8 mouse cellular contexts compared by ENCODE assay signal in genomic region chr11:61104241-61104901, GRCm38 (mm10). TPM values are rescaled to one million over a fixed set of nuclear protein-coding genes. Genes with fewer than 3 reads are reported as not detected.
DNase-seq lines count a peak whose midpoint lies in the region; ATAC-seq and TF ChIP-seq lines count a peak whose summit lies in the region.

No protein-coding gene starts in this region.

- no peaks in the 10 kb centered on the region for H3K9me3 ChIP-seq in MEL (replicated peaks; ENCODE audit: insufficient read depth, low read length)
- H3K9me3 ChIP-seq in forebrain, postnatal 0 days (ENCODE audit: low read length): no peaks in the 10 kb centered on the region

- H3K36me3 ChIP-seq in MEL (ENCODE audit: control insufficient read depth in 1 of 2, insufficient read depth in 2 of 2, low read length in 2 of 2): peaks cover 0 to 20% of the 10 kb centered on the region in 2 experiments; a peak in 2 of 4 replicates
- H3K36me3 ChIP-seq in forebrain, postnatal 0 days (ENCODE audit: insufficient read depth): no peaks in the 10 kb centered on the region

- no peaks in the 10 kb centered on the region; the same call in 1 of the 2 replicates for H3K79me2 ChIP-seq in MEL (ENCODE audit: control insufficient read depth, insufficient read depth, low read length, poor library complexity)

- TF ChIP-seq CTCF in MEL (IDR thresholded peaks at IDR 0.05 in 2 of 3, conservative IDR thresholded peaks at IDR 0.05 in 1 of 3; ENCODE audit: control insufficient read depth in 1 of 3, insufficient read depth in 1 of 3, low read depth in 2 of 3, low read length in 3 of 3, poor library complexity in 1 of 3, severe bottlenecking in 1 of 3): peak in 2 of 3 experiments; percentile 99 to 100
- TF ChIP-seq CTCF in cerebellum, adult 2 months (IDR thresholded peaks at IDR 0.05; ENCODE audit: borderline replicate concordance, insufficient read depth, low read depth, low read length): peak; percentile 99
- TF ChIP-seq CTCF in forebrain, postnatal 0 days (IDR thresholded peaks at IDR 0.05; ENCODE audit: low read depth): peak; percentile 99
- TF ChIP-seq CTCF in lung, adult 2 months (IDR thresholded peaks at IDR 0.05; ENCODE audit: insufficient read depth, low read length): peak; percentile 100

- no peak overlapping the region for H3K4me2 ChIP-seq in forebrain, postnatal 0 days (ENCODE audit: low read depth)

- peak overlapping the region; percentile 71 for H3K9ac ChIP-seq in MEL (ENCODE audit: control insufficient read depth, low read depth, low read length, poor library complexity, severe bottlenecking)
- H3K9ac ChIP-seq in forebrain, postnatal 0 days: peak overlapping the region; percentile 29; the same call in 1 of the 2 replicates

- no peak; the same call in none of the 2 replicates for TF ChIP-seq RAD21 in MEL (IDR thresholded peaks at IDR 0.05; ENCODE audit: low read depth, low read length)

- TF ChIP-seq EP300 in MEL (IDR thresholded peaks at IDR 0.05; ENCODE audit: low read depth in 1 of 2, low read length in 2 of 2): no peak

- peak; percentile 97 for ATAC-seq in forebrain, postnatal 0 days
- peak; percentile 72 for ATAC-seq in neutrophil, adult 5-6 weeks (ENCODE audit: extremely low read depth, insufficient number of reproducible peaks, low FRiP score, poor library complexity, severe bottlenecking)

- H3K27me3 ChIP-seq in MEL (ENCODE audit: control insufficient read depth in 1 of 2, insufficient read depth in 2 of 2, low read length in 2 of 2): no peaks in the 10 kb centered on the region
- no peaks in the 10 kb centered on the region for H3K27me3 ChIP-seq in cerebellum, adult 2 months (ENCODE audit: control insufficient read depth, insufficient read depth, low read length)
- H3K27me3 ChIP-seq in forebrain, postnatal 0 days (ENCODE audit: insufficient read depth, low read length): no peaks in the 10 kb centered on the region

- intact Hi-C loops in heart, postnatal 36 days (cut with DNase I): loop anchor here (2.0 to 10.0 kb wide), 3 partner anchors 283 to 610 kb away; no protein-coding TSS in a partner anchor

- peaks cover 10 to 26% of the 10 kb centered on the region in 2 experiments for H3K4me1 ChIP-seq in MEL (ENCODE audit: control insufficient read depth in 1 of 2, insufficient read depth in 2 of 2, low read length in 2 of 2)
- no peaks in the 10 kb centered on the region for H3K4me1 ChIP-seq in cerebellum, adult 2 months (ENCODE audit: control insufficient read depth, insufficient read depth, low read length)
- H3K4me1 ChIP-seq in forebrain, postnatal 0 days (ENCODE audit: insufficient read depth): no peaks in the 10 kb centered on the region
- H3K4me1 ChIP-seq in lung, adult 2 months (ENCODE audit: control insufficient read depth, insufficient read depth, low read length): no peaks in the 10 kb centered on the region

- H3K4me3 ChIP-seq in MEL (ENCODE audit: control insufficient read depth in 1 of 2, insufficient read depth in 1 of 2, low read depth in 2 of 2, low read length in 2 of 2): peak overlapping the region; percentile 37 to 46
- no peak overlapping the region for H3K4me3 ChIP-seq in cerebellum, adult 2 months (replicated peaks; ENCODE audit: insufficient read depth, low read depth, low read length)
- no peak overlapping the region for H3K4me3 ChIP-seq in forebrain, postnatal 0 days (ENCODE audit: low read depth, low read length)
- H3K4me3 ChIP-seq in lung, adult 2 months (replicated peaks; ENCODE audit: extremely low read depth, low read depth, low read length): no peak overlapping the region

- 13% methylated on average over 20 of the region's 20 CpGs for WGBS in cerebellum, adult 2 months
- WGBS in forebrain, postnatal 0 days: 17% methylated on average over 20 of the region's 20 CpGs
- WGBS in lung, adult 2 months: 19% methylated on average over 20 of the region's 20 CpGs

- DNase-seq in MEL (ENCODE audit: low read depth, low spot score): peak; percentile 98
- peak; percentile 80 to 87 for DNase-seq in cerebellum, adult 2 months
- DNase-seq in forebrain, postnatal 0 days: peak; percentile 94
- DNase-seq in heart, postnatal 36 days: peak; percentile 85 to 88
- DNase-seq in layer of hippocampus, adult 18-20 months (ENCODE audit: low spot score in 2 of 2): peak; percentile 64 to 92
- peak; percentile 79 for DNase-seq in lung, adult 2 months
- DNase-seq in testis, postnatal 14 days (ENCODE audit: low spot score): peak; percentile 85

- peak overlapping the region; percentile 48 for H3K27ac ChIP-seq in MEL (ENCODE audit: control insufficient read depth, low read depth, low read length)
- no peak overlapping the region for H3K27ac ChIP-seq in cerebellum, adult 2 months (ENCODE audit: insufficient read depth, low read length)
- no peak overlapping the region for H3K27ac ChIP-seq in forebrain, postnatal 0 days (ENCODE audit: low read depth, low read length)

- peak in 1 of 2 experiments; percentile 61; a peak in 2 of 4 replicates for TF ChIP-seq POLR2A in MEL (IDR thresholded peaks at IDR 0.05; ENCODE audit: control insufficient read depth in 1 of 2, insufficient read depth in 1 of 2, low read depth in 1 of 2, low read length in 2 of 2, poor library complexity in 1 of 2)
- TF ChIP-seq POLR2A in cerebellum, adult 2 months (IDR thresholded peaks at IDR 0.05; ENCODE audit: borderline replicate concordance, insufficient read depth, low read length): no peak
- TF ChIP-seq POLR2A in lung, adult 2 months (IDR thresholded peaks at IDR 0.05; ENCODE audit: borderline replicate concordance, extremely low read depth, low read depth, low read length): no peak

TF ChIP-seq in MEL, 35 proteins besides CTCF, POLR2A, EP300 and RAD21 (continues in another document):
- TF ChIP-seq MYC (IDR thresholded peaks at IDR 0.05; ENCODE audit: low read depth, low read length): peak; percentile 95
- 0 out of 2 replicates have a peak, but pooled peaks have one; percentile 41 for TF ChIP-seq ELF1 (IDR thresholded peaks at IDR 0.05; ENCODE audit: low read depth, low read length)
- no peak for TF ChIP-seq MEF2A (IDR thresholded peaks at IDR 0.05; ENCODE audit: extremely low read depth, insufficient replicate concordance, low read depth, low read length, poor library complexity, severe bottlenecking)
- TF ChIP-seq TCF12 (IDR thresholded peaks at IDR 0.05; ENCODE audit: low read depth, low read length): 0 out of 2 replicates have a peak, but pooled peaks have one; percentile 10
- TF ChIP-seq USF1 (IDR thresholded peaks at IDR 0.05; ENCODE audit: low read depth, low read length): no peak
- TF ChIP-seq MYB (IDR thresholded peaks at IDR 0.05; ENCODE audit: low read depth, low read length): no peak
- peak; percentile 42; the same call in 1 of the 2 replicates for TF ChIP-seq RCOR1 (IDR thresholded peaks at IDR 0.05; ENCODE audit: low read depth, low read length)
- TF ChIP-seq TAL1 (IDR thresholded peaks at IDR 0.05; ENCODE audit: low read length): no peak
- peak; percentile 97 for TF ChIP-seq SMC3 (IDR thresholded peaks at IDR 0.05; ENCODE audit: low read depth, low read length)
- TF ChIP-seq MAZ (IDR thresholded peaks at IDR 0.05; ENCODE audit: low read depth, low read length): peak; percentile 62
- TF ChIP-seq UBTF (IDR thresholded peaks at IDR 0.05; ENCODE audit: borderline replicate concordance, insufficient read depth, low read depth, low read length): no peak
- peak; percentile 89 for TF ChIP-seq SIN3A (IDR thresholded peaks at IDR 0.05; ENCODE audit: low read length)
- peak; percentile 88 for TF ChIP-seq MAX (IDR thresholded peaks at IDR 0.05; ENCODE audit: low read length)
- no peak for TF ChIP-seq POLR2AphosphoS2 (IDR thresholded peaks at IDR 0.05; ENCODE audit: low read length)
- TF ChIP-seq ZMIZ1 (IDR thresholded peaks at IDR 0.05; ENCODE audit: low read depth, low read length): no peak
- TF ChIP-seq TBP (IDR thresholded peaks at IDR 0.05; ENCODE audit: low read depth, low read length): peak; percentile 83
- TF ChIP-seq POLR2AphosphoS5 (IDR thresholded peaks at IDR 0.05; ENCODE audit: borderline replicate concordance, low read depth, low read length): no peak
- TF ChIP-seq E2F4 (IDR thresholded peaks at IDR 0.05; ENCODE audit: borderline replicate concordance, low read depth, low read length): no peak
- TF ChIP-seq HCFC1 (IDR thresholded peaks at IDR 0.05; ENCODE audit: low read depth, low read length): peak; percentile 68; the same call in 1 of the 2 replicates
- TF ChIP-seq ZNF384 (IDR thresholded peaks at IDR 0.05; ENCODE audit: low read depth, low read length): 0 out of 2 replicates have a peak, but pooled peaks have one; percentile 28
- TF ChIP-seq JUND (IDR thresholded peaks at IDR 0.05; ENCODE audit: low read depth, low read length): no peak
- TF ChIP-seq ZC3H11A (IDR thresholded peaks at IDR 0.05; ENCODE audit: low read depth, low read length): peak; percentile 90
- peak; percentile 79 for TF ChIP-seq BHLHE40 (IDR thresholded peaks at IDR 0.05; ENCODE audit: borderline replicate concordance, low read depth, low read length)
- peak; percentile 30; the same call in 1 of the 2 replicates for TF ChIP-seq GATA1 (IDR thresholded peaks at IDR 0.05; ENCODE audit: low read depth, low read length)
- TF ChIP-seq MAFK (IDR thresholded peaks at IDR 0.05; ENCODE audit: borderline replicate concordance, low read depth, low read length): no peak
- TF ChIP-seq USF2 (IDR thresholded peaks at IDR 0.05; ENCODE audit: borderline replicate concordance in 1 of 2, insufficient read depth in 1 of 2, low read depth in 1 of 2, low read length in 2 of 2): no peak
- TF ChIP-seq MXI1 (IDR thresholded peaks at IDR 0.05; ENCODE audit: low read depth, low read length): peak; percentile 84
- no peak; the same call in 1 of the 2 replicates for TF ChIP-seq NELFE (IDR thresholded peaks at IDR 0.05; ENCODE audit: low read depth, low read length)
- TF ChIP-seq ETS1 (IDR thresholded peaks at IDR 0.05; ENCODE audit: low read depth, low read length): peak; percentile 35; the same call in 1 of the 2 replicates
- TF ChIP-seq KAT2A (conservative IDR thresholded peaks at IDR 0.05; ENCODE audit: low read depth, low read length): no peak

RNA-seq across cellular contexts. Expression of gene Tnfrsf13b, which starts 22.2 kb away (rescaled TPM):
- total RNA-seq in MEL (2012; rRNA removed): 7.7 and 11.9 TPM in 2 replicates
- polyA plus RNA-seq in MEL (2012; ENCODE audit: insufficient read depth in 1 of 2, insufficient read length in 2 of 2, low read depth in 1 of 2, low replicate concordance in 2 of 2, missing spikeins in 1 of 2): 10 to 100 TPM in 1 of 2 experiments, not detected in 1; 17.9 TPM
- polyA plus RNA-seq in cerebellum, adult 2 months (2012; rRNA removed): 1.4 TPM in 2 replicates
- total RNA-seq in forebrain, postnatal 0 days (2014; rRNA removed): 1.1 and 4.2 TPM in 2 replicates
- polyA plus RNA-seq in forebrain, postnatal 0 days (2015; fragmentation: Nextera tagmentation; extraction: Ambion mirVana): 0.83 and 1.4 TPM in 2 replicates
- under 1 TPM; 0.86 to 0.89 TPM for total RNA-seq in heart, postnatal 36 days (2021)
- total RNA-seq in layer of hippocampus, adult 18-20 months (2021): under 1 TPM; 0.67 to 0.79 TPM
- polyA plus RNA-seq in lung, adult 2 months (2012; rRNA removed): 26.2 and 26.4 TPM in 2 replicates
- 162 and 169 TPM in 2 replicates for total RNA-seq in neutrophil, adult 5-6 weeks (2017)

Comparison
In these comparisons a context has a peak if more than half of its experiments do, and no peak if none do; other contexts are left out.
1. H3K4me3 ChIP-seq: peak in MEL (2 of 2); none in cerebellum, adult 2 months (single experiment), forebrain, postnatal 0 days (single experiment) and lung, adult 2 months (single experiment).
2. RNA of gene Tnfrsf13b, which starts 22.2 kb away (total RNA-seq): 162 to 169 TPM in neutrophil, adult 5-6 weeks; 7.7 to 11.9 TPM in MEL, 1.1 to 4.2 TPM in forebrain, postnatal 0 days, 0.86 to 0.89 TPM in heart, postnatal 36 days and 0.67 to 0.79 TPM in layer of hippocampus, adult 18-20 months; every median in the first group is over 10 times any median in the second.
3. Peak in every context shown above with its lines, with median percentiles within 50 percentile points of each other: DNase-seq and CTCF ChIP-seq.